Mouse (Mus musculus) ovary, adult 18-20 months (tissue): ENCODE data around the gene Eef2.
A peak's percentile ranks its signal among the peaks of the same experiment; 100 is the strongest.
"Not testable (repeated sequence)": the region's sequence is repeated elsewhere in the genome, so short reads cannot be mapped to it uniquely, and the experiment has no call there.

ENCODE experiments used
- DNase-seq: peaks from one replicate; pipeline ENCODE4 v3.0.0; 2022; ENCODE audit warnings: low spot score, mixed read lengths

Gene Eef2

DNA sequence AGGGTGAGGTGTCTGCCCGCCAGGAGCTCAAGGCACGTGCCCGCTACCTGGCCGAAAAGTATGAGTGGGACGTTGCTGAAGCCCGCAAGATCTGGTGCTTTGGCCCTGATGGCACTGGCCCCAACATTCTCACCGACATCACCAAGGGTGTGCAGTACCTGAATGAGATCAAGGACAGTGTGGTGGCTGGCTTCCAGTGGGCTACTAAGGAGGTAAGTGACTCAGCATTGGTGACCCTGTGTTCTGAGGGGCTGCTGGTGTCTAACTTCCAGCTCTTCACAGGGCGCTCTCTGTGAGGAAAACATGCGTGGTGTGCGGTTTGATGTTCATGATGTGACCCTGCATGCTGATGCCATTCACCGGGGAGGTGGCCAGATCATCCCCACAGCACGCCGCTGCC is 4.5 kb downstream of the Eef2 start:
- DNase-seq = no peak

DNA sequence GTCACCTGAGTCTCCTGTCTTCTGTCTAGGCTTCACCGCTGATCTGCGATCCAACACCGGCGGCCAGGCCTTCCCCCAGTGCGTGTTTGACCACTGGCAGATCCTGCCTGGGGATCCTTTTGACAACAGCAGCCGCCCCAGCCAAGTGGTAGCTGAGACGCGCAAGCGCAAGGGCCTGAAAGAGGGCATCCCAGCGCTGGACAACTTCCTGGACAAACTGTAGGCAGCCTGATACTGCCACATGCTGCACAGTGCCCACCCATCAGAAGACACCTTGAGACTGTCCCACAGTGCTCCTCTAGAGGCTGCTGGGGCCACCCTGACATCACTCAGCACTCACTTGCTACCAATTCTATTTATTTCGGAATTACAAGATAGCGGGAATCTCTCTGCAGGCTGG is 5.4 kb downstream of the Eef2 start:
- DNase-seq = not testable (repeated sequence)

DNA sequence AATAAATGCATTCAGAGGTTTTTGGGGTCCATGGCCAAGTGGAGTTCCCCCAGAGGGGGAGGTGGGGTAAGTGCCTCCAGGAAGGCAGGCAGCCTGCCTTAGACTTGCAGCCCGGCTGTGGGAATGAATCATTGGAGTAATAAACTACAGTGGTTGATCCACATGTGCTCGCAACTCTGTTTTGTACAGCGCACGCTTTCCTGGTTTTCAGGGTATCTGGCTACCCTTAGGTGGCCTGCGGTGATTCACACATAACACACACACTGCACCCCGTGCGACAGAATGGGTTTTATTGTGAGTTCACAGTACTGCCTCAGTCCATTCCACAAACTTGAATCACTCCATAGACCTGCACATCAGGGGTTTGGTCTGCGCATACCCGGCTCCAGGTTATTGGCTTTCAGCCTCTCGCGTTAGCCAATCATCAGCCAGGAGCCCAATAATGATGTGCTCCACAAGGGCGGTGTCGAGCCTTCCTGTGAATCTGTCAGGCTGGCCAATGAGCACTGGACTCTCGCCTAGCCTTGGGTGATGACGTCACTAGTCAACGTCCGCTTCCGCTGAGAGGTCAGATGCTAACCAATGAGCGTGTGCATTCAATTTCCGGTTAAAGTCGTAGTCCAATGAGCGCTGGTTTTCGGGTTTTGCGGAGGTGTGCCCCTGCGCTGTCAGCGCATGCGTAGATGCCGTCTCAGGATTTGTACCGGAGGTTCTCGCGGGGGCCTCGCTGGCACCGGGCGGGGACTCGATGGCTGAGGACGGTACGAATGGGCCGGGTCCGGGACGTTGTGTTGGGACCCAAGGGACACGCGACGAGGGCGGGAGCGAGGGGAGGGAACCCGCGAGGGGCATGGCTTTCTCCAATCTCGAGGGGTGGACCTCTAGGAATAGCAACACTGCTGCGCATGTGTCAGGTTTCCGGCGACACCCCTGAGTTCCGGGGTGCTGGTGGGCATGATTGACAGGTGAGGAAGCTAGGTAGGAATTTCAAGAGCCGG is 6.2 kb downstream of the Eef2 start, which contains the start of gene Dapk3:
Gene Dapk3, plus strand, starts transcription at position 670 of the 998 bp plus-strand sequence.
- peak; percentile 97 for DNase-seq

DNA sequence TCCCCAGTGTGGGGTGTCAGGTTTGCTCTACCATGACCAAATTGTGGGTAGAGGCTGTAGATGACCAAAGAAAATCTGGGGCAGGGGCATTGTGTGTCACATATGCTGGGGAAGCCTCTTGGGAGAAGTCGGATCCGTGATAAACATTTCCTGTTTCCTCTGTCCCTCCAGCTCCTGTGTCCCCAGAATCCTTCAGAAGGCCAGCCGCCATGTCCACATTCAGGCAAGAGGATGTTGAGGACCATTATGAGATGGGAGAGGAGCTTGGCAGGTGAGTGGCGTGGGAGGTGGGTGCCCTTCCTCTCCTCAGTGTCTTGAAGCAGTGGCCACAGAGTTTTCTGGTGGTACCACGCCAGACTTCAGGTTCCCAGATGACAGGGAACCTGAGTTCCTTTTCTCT is 7.4 kb downstream of the Eef2 start, which contains the start of gene 4930442H23Rik:
Gene 4930442H23Rik, minus strand, starts transcription at position 45 of the 400 bp plus-strand sequence.
- no peak for DNase-seq

DNA sequence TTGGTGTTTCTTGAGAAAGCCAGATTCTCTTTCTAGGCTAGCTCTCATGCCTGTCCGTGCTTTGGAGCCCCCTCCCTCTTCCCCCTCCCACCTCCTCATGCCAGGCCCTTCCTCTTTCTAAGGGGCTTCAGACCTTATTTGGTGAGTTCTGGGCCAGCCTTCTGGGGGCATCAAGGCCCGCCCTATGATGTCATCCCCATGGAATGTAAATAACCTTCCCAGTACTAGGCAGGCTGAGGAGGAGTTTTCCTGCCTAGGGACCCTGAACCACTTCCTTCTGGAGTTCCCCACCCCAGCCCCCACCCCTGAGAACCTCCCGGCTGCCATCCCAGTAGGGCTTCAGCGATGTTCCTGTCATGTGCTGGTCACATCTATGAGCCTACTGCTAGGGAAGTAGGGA is 8.3 kb downstream of the Eef2 start:
- DNase-seq = no peak

DNA sequence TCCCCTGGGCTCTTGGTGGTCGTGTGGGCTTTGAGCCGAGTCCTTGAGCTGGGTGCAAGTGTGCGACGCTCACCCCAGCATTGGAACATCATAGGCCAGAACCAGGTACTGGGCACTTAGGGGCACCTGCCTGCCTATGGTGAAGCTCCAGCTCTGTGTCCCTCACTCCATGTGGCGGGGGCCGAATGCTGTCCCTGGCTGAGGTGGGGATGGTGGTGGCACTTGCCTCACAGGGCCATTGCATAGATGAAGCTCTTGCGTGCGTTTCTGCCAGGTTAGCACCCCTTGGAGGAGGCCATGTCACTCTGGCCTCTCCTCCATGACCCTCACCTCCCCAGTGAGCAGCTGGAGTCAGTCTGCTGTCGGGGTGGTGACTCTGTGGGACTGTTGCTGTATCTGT is 10.7 kb downstream of the Eef2 start:
- DNase-seq = no peak

DNA sequence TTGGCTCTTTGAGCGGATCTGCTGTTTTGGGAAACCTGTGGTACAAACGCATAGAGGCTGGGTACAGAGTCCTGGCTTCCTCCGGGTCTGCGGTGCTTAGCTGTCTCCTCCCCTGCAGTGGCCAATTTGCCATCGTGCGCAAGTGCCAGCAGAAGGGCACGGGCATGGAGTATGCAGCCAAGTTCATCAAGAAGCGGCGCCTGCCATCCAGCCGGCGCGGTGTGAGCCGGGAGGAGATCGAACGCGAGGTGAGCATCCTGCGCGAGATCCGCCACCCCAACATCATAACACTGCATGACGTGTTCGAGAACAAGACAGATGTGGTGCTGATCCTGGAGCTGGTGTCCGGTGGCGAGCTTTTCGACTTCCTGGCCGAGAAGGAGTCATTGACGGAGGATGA is 13.4 kb downstream of the Eef2 start:
- DNase-seq = no peak

DNA sequence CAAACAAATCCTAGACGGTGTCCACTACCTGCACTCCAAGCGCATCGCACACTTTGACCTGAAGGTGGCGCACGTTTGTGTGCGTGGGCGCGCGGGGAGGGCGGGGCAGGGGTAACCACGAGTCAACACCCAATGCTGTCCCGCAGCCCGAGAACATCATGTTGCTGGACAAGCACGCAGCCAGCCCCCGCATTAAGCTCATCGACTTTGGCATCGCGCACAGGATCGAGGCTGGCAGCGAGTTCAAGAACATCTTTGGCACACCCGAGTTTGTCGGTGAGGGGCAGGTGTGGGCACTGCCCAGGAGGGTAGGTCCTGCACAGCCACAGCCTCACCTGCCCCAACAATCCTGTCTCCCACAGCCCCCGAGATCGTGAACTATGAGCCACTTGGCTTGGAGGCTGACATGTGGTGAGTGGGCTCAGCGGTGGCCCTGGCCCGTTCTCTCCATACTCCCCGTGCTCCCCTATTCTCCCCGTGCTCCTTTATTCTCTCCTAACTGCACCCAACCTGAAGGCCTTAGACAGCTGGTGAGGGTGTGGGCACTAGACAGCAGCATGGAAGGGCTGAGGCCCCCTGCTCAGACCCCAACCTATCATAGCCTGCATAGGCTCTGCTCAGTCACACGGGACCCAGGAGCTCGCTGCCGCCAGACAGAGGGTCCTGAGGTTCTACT is 13.9 kb downstream of the Eef2 start:
- DNase-seq = no peak

DNA sequence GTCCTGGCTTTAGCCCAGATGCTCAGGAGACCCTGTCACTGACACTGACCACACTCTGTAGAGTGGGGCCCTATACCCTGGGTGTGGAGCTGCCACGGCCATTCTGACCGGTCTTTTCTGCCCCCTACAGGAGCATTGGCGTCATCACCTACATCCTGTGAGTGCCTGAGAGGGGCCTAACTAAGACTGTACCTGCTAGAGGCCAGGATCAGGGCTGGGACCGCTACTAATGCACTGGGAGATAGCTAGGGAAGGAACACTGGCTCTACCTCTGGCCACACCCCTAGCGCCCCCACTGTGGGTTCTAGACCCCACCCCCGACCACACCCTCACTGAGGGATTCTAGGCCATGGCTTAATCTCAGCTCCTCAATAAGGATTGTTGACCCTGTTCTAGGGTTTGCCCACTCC is 14.5 kb downstream of the Eef2 start:
- DNase-seq = no peak

DNA sequence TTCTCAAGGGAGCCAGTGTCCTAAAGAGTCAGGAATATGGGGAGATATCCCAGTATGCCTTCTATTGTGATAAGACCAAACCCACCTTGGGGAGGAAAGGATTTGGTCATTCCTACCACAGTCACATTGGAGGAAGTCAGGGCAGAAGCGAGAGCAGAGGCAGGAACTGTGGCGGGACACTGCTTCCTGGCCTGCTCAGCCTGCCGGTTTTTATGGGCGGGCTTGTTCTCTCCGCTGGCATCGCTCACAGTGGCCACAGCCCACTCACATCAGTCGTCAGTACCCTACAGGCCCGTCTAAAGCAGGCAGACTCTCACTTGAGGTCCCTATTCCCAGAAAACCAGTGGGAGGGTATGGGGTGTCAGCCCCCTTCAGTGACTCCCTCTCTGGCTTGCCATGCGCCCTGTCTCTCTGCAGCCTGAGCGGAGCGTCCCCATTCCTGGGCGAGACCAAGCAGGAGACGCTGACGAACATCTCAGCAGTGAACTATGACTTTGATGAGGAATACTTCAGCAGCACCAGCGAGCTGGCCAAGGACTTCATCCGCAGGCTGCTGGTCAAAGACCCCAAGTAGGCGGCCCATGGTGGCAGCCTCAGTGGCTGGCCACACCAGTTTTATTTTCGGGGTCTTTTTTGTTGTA is 15.0 kb downstream of the Eef2 start:
- DNase-seq = no peak

DNA sequence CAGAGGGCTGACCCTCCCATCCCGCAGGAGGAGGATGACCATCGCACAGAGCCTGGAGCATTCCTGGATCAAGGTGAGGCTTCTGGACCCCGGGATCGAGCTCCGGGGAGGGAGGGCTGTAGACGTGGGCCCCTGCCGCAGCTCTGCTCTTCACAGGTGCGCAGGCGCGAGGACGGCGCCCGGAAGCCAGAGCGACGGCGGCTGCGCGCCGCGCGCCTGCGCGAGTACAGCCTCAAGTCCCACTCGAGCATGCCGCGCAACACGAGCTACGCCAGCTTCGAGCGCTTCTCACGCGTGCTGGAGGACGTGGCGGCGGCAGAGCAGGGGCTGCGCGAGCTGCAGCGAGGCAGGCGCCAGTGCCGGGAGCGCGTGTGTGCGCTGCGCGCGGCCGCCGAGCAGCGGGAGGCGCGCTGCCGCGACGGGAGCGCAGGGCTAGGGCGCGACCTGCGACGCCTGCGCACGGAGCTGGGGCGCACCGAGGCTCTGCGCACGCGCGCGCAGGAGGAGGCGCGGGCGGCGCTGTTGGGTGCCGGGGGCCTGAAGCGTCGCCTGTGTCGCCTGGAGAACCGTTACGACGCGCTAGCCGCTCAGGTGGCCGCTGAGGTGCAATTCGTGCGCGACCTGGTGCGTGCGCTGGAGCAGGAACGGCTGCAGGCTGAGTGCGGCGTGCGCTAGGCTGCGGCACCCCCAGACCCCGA is 16.0 kb downstream of the Eef2 start:
- peak; percentile 73 for DNase-seq

DNA sequence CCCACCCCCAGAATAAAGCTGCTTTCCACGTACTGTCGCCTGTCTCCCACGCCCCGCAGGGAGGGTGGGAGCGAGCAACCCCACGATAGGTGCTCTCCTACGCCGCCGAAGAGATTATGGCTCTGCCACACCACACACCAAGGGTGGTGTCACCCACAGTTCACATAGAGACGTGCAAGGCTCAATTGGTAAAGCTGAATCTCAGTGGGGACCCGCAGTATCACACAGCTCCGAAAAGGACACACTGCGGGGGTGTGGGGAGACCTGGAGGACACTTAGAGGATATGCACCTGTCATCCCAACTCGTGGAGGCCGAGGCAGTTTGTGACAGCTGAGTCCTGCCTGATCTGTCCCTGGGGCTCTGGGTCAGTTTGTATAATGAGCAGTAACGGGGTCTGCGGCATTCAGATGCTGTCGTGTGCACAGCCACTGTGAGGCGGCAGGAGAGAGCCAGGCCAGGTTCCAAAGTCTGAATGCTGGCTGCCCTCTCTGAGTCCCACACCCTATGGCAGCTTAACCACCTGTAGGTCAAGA is 16.6 kb downstream of the Eef2 start:
- no peak for DNase-seq

DNA sequence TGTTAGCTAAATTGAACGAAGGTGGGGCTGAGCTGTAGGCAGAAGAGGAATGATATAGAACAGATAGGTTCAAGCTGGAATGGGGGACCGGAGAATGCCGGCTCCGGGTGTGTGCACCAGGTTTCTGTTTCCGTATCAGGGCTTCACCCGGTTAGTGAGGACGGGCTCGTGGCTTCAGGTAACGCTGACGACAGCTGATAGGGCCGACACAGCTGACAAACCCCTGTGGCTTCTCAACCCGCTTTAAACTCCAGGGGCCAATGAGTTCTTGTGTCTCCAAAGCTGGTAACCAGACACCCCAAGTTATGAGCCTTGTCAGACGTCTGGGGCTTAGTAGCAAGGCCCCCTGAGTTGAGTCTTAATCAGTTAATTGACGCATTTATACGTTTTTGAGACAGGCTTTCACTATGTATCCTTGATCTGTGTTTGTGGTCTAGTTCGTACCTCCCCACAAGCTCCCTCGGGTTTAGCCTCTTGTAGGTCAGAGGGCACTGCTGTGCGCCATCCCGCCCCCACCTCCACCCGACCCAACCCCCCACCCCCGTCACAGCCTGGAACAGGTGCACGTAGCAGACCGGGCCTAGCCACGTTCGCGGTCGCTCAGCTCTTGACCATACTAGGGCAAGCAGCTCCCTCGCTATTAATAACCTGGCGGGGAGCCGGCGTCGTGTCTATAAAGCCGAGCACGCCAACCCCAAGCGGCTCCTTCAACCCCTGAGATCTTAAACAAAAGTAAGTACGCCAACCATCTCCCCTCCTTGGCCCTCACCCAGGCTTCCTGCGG is 17.8 kb downstream of the Eef2 start:
- DNase-seq = no peak

DNA sequence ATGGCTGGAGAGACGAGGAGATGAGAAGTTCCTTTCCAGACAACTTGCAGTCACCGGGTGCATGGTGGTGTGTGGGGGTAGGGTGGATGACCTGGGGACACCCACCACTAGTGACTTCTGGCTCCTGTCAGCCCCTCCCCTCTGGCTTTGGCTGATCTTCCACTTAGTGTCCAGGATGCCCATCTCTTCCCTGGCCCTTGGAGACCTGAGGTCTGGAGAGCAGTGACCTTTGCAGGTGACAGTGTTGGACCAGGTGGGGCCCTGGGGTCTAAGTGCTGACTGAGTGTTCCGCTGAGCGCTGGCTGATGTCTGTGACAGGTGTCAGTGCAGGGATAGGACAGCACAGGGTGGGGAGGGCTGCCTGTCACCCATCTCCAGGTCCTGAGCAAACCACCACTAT is 18.9 kb downstream of the Eef2 start:
- no peak for DNase-seq

DNA sequence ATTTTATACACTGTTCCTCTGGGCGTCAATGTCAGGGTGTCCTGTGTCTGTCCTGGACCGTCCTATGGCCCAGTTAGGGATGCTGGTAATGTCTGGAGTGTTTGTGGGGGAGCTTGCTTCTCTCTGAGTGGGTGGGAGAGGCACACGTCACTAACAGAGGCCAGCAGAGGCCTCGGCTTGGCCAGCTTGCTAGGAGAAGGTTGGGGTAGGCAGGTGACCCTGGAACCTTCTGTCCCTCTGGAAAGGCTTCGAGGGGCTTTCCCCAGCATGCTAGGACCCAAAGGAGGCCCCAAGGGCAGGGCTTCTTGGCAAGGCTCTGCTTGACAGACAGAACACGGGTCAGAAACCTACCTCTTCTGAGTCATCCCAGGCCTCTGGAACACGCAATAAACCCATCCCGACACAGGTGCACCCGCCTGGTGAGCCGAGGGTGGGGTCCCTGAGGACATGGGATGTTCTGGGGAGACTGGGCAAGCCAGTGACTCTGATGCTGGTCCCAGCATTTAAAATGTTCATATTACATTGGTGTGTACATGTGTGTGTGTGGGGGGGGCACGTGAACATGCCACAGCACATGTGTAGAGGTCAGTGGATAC is 20.1 kb downstream of the Eef2 start:
- no peak for DNase-seq

DNA sequence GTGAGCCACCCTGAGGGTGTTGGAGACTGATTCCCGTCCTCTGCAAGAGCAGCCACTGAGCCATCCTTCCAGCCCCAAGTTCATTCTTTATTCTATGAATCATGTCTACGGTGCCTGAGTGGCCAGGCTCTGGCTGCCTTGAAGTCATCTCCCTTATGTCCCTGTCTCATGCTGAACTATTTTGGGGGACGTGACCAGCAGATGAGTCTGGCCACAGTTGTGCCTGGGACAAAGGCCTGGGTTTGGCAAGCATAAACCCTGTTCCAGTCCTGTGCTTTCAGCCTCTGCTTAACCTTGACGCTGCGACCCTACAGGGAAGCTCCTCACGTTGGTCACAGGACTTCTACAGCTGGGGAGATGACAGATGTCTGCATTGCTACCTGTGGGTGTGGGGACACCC is 20.9 kb downstream of the Eef2 start:
- no peak for DNase-seq

DNA sequence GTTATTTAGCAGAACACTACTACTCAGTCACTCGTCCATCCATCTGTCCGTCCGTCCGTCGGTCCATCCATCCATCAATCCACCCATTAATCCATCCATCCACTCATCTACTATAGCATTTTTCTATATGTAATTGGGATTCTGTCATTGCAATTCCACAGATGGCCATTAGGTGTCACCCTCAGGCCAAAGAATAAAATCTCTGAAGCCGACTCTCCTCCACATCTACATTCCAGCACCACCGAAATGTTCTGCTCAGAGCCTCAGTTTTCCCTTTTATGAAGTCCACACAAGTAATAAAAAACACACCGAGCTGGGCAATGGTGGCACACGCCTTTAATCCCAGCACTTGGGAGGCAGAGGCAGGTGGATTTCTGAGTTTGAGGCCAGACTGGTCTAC is 21.8 kb downstream of the Eef2 start:
- DNase-seq = no peak

DNA sequence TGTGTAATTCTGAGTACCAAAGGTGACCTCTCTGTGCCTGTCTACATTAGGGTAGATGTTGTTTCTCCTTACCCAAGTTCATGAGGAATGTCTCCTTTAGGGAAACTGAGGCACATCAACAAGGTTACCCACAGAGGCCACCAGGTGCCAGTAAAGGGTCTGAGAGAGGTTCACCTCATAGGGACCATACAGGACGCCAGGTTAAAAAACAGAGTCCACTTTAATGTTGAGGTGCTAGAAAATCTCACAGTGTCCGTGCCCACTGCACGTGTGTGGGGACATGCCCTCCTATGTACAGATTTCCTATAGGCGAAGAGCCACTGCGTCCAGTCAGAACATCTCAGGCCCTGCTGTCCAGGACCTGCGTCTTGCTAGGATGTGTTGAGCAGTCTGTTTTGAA is 22.6 kb downstream of the Eef2 start:
- DNase-seq = no peak

DNA sequence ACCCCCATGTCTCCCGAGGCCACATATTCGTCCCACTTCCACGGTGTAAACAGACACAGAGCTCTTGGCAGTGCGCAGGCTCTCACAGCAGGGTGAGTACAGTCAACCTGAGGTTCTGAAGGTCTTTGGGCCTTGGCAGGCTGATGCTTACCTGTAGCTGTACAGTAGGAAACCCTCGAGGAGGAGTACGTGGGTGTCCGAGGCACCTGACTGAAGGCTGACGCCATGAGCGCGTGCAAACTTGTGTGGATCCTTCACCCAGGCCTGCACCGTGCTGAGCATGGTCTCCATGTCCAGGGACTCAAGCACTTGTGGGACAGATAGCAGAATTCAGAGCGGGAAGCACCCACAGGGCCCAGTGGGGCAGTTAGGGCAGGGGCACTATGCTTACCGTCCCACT is 23.7 kb downstream of the Eef2 start:
- no peak for DNase-seq

DNA sequence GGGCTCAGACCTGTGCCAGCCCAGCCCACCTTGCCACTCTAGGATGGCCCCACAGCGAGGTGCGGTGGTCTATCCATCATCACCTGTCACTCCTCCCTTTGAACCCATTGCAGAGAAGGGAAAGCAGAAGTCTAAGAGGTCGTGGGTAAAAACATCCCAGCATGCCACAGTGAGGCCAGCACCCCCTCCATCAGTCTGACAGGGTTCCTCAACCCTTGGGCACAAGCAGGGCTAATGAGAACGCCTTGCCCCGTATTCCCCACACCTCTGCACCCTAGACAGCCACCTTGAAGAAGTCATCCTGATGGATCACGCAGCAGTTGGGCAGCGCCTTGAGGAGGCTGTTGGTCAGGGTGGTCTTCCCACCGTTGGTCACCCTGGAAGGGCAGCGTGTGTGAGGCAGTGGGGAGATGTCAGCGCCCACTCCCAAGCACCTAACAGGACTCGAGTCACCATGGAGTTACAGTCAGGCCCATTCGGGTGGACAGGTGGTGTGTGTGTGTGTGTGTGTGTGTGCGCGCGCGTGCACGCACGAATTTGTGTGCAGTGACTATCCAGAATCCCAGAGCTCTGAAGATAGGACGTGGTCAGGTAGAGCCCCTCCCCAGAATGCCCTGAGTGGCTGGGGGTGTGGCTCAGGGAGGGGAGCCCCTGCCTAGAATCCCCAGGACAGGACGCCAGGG is 24.3 kb downstream of the Eef2 start:
- DNase-seq = no peak
